Mouse (Mus musculus): ENCODE data around the gene Olfm3.

The Olfm3 gene

GRCm38 (mm10) chr3:114903924-114904438 is at the start of gene Olfm3:
Gene Olfm3, plus strand, starts transcription at chr3:114904078.
- no peak for DNase-seq (ENCODE audit: low read depth, low spot score)

DNA sequence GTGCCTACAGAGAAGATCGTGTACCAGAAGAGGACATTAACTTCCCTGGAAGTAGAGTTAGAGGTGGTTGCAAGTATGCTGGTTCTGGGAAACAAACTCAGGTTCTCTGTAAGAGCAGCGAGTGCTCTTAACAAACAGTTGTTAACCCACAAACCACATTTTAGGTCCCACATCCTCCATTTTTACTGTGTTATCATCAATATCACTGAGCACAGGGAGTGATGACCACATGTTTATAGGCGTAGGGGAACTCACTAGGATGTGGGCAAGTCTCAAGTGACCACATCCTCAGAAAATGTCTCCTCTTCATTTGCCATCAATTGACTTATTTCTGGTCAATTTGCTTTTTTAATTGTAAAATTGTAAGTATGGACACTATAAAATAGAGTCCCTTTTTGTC is 14.1 kb upstream of the Olfm3 start:
- no peak for DNase-seq (ENCODE audit: low read depth, low spot score)

- no peak for DNase-seq (ENCODE audit: low read depth, low spot score)
These were observed 950 bp downstream of the Olfm3 start for GRCm38 (mm10) chr3:114904633-114905423.

- DNase-seq (ENCODE audit: low read depth, low spot score): no peak
These were observed 3.7 kb downstream of the Olfm3 start for GRCm38 (mm10) chr3:114907537-114907936.

- no peak for DNase-seq (ENCODE audit: low read depth, low spot score)
These were observed 5.0 kb downstream of the Olfm3 start for GRCm38 (mm10) chr3:114908846-114909245.

- no peak for DNase-seq (ENCODE audit: low read depth, low spot score)
These were observed 16.2 kb downstream of the Olfm3 start for GRCm38 (mm10) chr3:114920102-114920501.

DNA sequence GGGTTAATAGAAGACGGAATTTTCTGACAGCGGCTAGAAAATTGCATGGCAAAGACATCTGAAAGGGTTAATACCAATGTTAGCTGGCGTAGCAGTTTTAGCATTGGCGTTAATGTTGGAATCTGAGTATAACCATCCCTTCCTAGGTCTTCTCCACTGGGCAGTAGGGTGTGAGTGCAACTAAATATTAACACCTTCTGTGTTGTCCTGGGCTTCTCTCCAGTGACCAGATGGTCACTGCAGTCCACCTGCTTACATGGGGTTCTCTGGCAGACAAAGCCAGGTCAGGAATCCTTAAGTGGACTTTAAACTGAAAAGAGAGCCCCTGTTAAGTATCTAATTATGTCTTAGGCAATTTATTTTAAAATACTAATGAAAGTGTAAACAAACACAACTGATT is 25.7 kb downstream of the Olfm3 start:
- no peak for DNase-seq (ENCODE audit: low read depth, low spot score)

- DNase-seq (ENCODE audit: low read depth, low spot score): no peak
These were observed 26.5 kb downstream of the Olfm3 start for GRCm38 (mm10) chr3:114930336-114930735.

DNA sequence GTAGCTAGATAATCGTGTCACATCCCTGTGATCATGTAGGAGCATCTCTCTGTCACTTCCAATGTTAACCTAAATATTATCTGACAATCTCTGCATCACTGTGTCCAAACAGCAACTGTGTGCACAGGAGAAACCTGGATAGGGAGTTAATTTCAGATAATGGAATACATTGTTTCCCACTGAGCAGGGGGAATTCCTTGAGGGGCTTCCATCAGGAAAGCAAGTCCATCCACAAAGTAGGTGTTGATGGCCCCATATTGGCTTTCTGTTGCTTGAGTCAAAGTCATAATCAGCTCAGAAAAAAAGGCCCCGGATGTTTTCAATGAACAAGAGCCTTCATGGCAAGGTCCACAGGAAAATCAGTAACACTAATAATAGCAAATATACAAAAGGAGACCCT is 26.9 kb downstream of the Olfm3 start:
- DNase-seq (ENCODE audit: low read depth, low spot score): no peak

GRCm38 (mm10) chr3:114932881-114933280 is 29.0 kb downstream of the Olfm3 start:
- DNase-seq (ENCODE audit: low read depth, low spot score): no peak

- no peak for DNase-seq (ENCODE audit: low read depth, low spot score)
These were observed 51.0 kb downstream of the Olfm3 start for GRCm38 (mm10) chr3:114954904-114955303.

DNA sequence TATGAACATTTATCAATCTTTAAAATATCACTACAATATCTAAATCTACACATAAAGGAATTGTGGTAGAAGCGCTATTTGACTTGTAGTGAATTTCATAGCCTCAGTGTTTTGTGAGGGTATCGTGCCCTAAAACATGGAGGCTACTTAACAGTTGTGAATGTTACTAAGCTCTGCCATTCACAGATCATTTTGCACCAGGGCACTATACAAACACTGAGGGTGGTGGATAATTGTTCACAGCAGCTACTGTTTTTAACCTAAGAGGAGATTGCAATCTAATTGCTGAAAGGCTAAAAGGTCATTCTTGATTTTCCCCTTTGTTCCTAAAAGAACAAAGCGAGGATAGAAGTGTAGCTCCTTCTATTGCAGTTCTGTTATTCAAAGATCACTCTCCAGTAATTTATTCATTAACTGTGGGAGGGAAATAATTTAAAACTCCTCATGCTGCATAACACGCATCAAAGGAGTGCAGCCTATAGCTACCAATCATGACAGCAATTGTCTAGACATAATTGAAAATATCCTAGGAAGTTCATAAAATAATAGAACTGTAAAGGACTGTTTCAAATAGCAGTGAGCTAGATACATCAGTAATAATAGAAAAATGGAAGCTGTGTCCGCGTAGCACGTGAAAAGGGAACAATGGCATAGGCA is 55.6 kb downstream of the Olfm3 start:
- no peak for DNase-seq (ENCODE audit: low read depth, low spot score)

- no peak for DNase-seq (ENCODE audit: low read depth, low spot score)
These were observed 58.6 kb downstream of the Olfm3 start for GRCm38 (mm10) chr3:114962316-114963083.

DNA sequence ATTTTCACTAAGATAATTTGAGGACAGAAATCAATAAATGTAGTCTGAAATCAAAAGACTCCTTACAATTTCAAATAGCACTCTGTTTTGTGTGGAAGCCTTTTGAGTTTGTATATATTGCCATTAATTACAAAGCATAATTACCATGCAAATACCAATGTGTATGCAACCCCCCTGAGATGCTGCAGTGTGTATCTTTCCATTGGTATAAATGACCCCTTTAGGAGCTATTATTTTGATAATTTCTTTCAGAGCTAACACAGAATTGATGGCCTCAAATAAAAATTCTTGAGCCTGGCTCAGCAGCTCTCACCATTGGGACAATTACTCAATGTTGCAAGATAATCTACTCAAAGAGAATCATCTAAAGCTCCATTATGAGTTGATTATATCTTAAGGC is 67.3 kb downstream of the Olfm3 start:
- no peak for DNase-seq (ENCODE audit: low read depth, low spot score)

- DNase-seq (ENCODE audit: low read depth, low spot score): no peak
These were observed 68.6 kb downstream of the Olfm3 start for GRCm38 (mm10) chr3:114972522-114972921.

DNA sequence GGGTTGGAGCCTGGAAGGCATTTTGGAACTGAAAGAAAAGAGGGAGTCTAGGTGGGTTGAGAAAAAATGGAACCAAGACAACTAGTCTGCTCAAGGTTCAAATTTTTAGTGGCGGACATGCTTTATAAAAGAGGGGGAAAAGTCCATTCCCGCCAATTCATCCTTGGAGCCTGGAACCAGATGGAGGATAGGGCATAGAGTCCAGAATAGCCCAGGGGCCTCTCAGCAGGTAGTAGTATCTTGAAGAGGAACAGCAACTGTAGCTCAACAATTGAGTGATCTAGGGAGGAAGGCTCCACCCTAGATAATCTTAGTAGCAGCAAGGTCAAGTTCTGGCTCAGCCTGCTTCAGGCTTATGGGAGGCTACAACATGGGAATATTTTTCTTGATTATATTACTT is 87.0 kb downstream of the Olfm3 start:
- DNase-seq (ENCODE audit: low read depth, low spot score): no peak

DNA sequence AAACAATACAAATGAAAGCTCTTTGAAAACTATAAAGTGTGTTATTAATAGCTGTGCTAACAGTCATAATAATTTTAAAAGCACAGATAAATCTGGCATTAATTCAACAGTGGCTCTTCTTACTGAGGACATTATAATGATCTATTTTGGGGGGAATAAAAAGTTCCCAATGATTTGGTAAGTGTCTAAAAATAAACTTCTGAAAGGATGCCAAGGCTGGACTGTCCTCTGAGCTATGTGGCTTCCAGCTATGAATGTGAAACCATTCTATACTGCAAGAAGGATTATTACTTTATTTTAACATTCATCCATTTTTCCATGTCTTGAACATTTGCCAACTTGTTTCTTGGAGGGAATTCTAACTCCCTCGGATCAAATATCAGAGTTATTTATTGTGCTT is 92.1 kb downstream of the Olfm3 start:
- DNase-seq (ENCODE audit: low read depth, low spot score): no peak

DNA sequence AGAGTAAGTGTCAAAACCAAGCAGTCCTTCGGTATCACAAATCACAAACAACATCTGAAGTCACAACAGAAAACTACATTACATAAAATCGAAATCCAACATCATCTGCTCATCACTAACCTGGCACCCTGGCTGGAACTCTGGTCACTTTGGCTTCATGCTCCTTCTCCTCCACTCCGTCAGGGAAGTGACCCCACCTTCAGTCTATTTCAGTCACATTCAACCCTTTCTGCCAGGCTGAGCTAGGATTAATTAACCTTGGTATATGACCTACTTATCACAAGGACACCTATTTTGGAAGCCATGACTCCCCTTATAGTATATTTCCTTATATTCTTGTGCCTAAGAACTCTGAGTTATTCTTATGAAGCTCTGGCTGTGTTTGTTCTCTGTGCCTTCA is 123.7 kb downstream of the Olfm3 start:
- DNase-seq (ENCODE audit: low read depth, low spot score): no peak

DNA sequence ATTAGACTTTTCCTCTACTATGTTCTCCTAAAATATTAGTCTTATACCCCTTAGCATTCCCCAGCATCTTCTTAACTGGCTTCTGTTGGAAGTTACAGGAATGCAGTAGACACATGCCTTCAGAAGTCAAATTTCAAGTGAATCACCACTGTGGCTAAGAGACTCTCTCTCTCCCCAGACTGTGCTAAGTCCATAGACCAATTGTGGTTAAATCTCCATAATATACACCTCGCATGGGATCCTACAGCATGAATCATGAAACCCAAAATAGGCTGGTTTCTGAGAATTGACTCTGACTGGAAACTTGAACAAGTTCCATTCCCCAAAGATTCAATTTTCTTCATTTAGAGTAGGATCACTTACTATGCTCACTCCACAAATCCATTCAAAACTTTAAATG is 124.2 kb downstream of the Olfm3 start:
- no peak for DNase-seq (ENCODE audit: low read depth, low spot score)

- no peak for DNase-seq (ENCODE audit: low read depth, low spot score)
These were observed 124.7 kb downstream of the Olfm3 start for GRCm38 (mm10) chr3:115028611-115029010.

GRCm38 (mm10) chr3:115049060-115049459 is 145.2 kb downstream of the Olfm3 start:
- DNase-seq (ENCODE audit: low read depth, low spot score): no peak

GRCm38 (mm10) chr3:115064901-115065300 is 161.0 kb downstream of the Olfm3 start:
- no peak for DNase-seq (ENCODE audit: low read depth, low spot score)
